Mouse (Mus musculus) CH12.LX (cell line): ENCODE measurements around the gene Gm29866. TPM values are rescaled to one million over a fixed set of nuclear protein-coding genes. Genes with fewer than 3 reads are reported as not detected.
"Not testable (repeated sequence)": the region's sequence is repeated elsewhere in the genome, so short reads cannot be mapped to it uniquely, and the experiment has no call there.

ENCODE experiments used
- DNase-seq: peaks from one replicate; pipeline ENCODE4 v3.0.0-alpha.2; 2013; ENCODE audit errors: extremely low read depth
- H3K27ac ChIP-seq: 2 replicates; pipeline ENCODE4 v1.5.1; 2012; ENCODE audit warnings: low read depth, mild to moderate bottlenecking, control low read depth, moderate library complexity; ENCODE audit not compliant: insufficient read depth
- H3K27me3 ChIP-seq: replicated peaks from 2 replicates; pipeline ENCODE3; 2012; ENCODE audit warnings: inconsistent platforms
- H3K36me3 ChIP-seq, 2 experiments: replicated peaks in 1 of 2; 2 replicates each; pipeline versions ENCODE3 to v1.6.1; 2012; ENCODE audit warnings: inconsistent platforms in 1 of 2, low read length in 1 of 2, mild to moderate bottlenecking in 1 of 2, mixed read lengths in 1 of 2, moderate library complexity in 1 of 2; ENCODE audit not compliant: control insufficient read depth in 1 of 2, insufficient read depth in 1 of 2
- H3K4me1 ChIP-seq, 2 experiments: 2 replicates each; pipeline ENCODE4 v1.6.1; 2012; ENCODE audit warnings: inconsistent platforms in 1 of 2, moderate library complexity in 1 of 2; ENCODE audit not compliant: insufficient read depth in 2 of 2, control insufficient read depth in 1 of 2
- H3K4me2 ChIP-seq: 2 replicates; pipeline ENCODE4 v1.6.1; 2012; ENCODE audit warnings: low read depth, mild to moderate bottlenecking, control low read depth; ENCODE audit not compliant: poor library complexity, insufficient read depth, severe bottlenecking
- H3K4me3 ChIP-seq, 3 experiments: fragments of 150-350 bp in 1 of 3; sonication (generic) in 1 of 3; replicated peaks in 1 of 3; 2 replicates each; pipeline versions ENCODE3 to v1.5.1; 2011 to 2012; ENCODE audit warnings: low read depth in 2 of 3, low read length in 2 of 3, mild to moderate bottlenecking in 2 of 3, moderate library complexity in 2 of 3, control low read depth in 1 of 3, improper control_type of control experiment in 1 of 3, inconsistent platforms in 1 of 3, mixed read lengths in 1 of 3; ENCODE audit not compliant: poor library complexity in 1 of 3
- H3K79me2 ChIP-seq: replicated peaks from 2 replicates; pipeline ENCODE4 v1.6.1; 2012; ENCODE audit warnings: mild to moderate bottlenecking, moderate library complexity; ENCODE audit not compliant: control insufficient read depth, poor library complexity, insufficient read depth, severe bottlenecking; ENCODE audit errors: extremely low read depth
- H3K9ac ChIP-seq: 2 replicates; pipeline ENCODE4 v1.6.1; 2012; ENCODE audit warnings: low read depth, mild to moderate bottlenecking, control low read depth, moderate library complexity; ENCODE audit not compliant: insufficient read depth
- H3K9me3 ChIP-seq: replicated peaks from 2 replicates; pipeline ENCODE3; 2012; ENCODE audit warnings: low read length, inconsistent platforms, mixed read lengths
- dilution Hi-C: fragments of 300-500 bp; cut with MboI; formaldehyde crosslinking; loops from 2 replicates; pipeline ENCODE4 v1.14.3; 2020; ENCODE audit warnings: low sequenced_read_pairs; ENCODE audit not compliant: extremely low pct_unique_long_range_greater_than_20kb, extremely low pct_ligation_motif_present
- in situ Hi-C: fragments of 300-500 bp; cut with MboI; formaldehyde crosslinking; loops from 3 replicates; pipeline ENCODE4 v1.14.3; 2019; ENCODE audit warnings: low sequenced_read_pairs, low pct_ligation_motif_present, low pct_unique_long_range_greater_than_20kb, mixed read lengths
- polyA plus RNA-seq: library from polyadenylated mRNA; unstranded; fragments of >175 nt; gene quantifications from 2 replicates; pipeline ENCODE4 v1.2.1, GENCODE M21; 2012; ENCODE audit warnings: low read depth; ENCODE audit not compliant: insufficient read length
- total RNA-seq, 2 experiments: library from RNA; depleted of rRNA; stranded (reverse); fragments of 300-350 nt in 1 of 2; fragments of >200 nt in 1 of 2; gene quantifications; 2 replicates each; pipeline ENCODE4 v1.2.3; 2012 to 2014

The Gm29866 gene
- not detected in 2 replicates for total RNA-seq (2012; rRNA removed)
- not detected in 2 replicates for total RNA-seq (2014; rRNA removed)
- polyA plus RNA-seq = not detected in 2 replicates

DNA sequence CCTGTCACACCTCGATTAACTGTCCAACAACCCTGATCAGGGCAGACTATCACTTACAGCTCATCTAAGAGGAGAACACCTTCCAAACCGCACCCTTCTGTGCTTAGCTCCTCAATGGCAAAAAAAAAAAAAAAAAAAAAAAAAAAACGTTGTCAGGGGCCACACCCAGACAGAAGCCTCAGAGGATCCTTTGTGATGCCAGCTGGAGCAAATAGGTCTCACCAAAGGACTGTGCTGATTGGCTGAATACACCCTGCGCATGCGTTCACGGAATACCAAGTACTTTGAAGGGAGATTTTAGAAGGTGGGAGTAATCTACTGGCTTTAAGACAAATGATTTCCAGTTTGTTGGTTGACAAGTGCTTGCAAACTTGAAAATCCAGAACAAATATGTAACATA lies at the start of gene Gm29866:
TSS of gene Gm29866 (minus strand) at position 101 of the 400 bp plus-strand sequence.
- H3K4me2 ChIP-seq, H3K27ac ChIP-seq, H3K79me2 ChIP-seq, H3K4me3 ChIP-seq, H3K27me3 ChIP-seq, DNase-seq, H3K9me3 ChIP-seq, H3K36me3 ChIP-seq, H3K4me1 ChIP-seq, in situ Hi-C loops, H3K9ac ChIP-seq, dilution Hi-C loops: not testable (repeated sequence)

Other genes starting within 250 kb of the Gm29866 start
- gene Gm20909, start 170.9 kb upstream of the Gm29866 start, total RNA-seq (2012; rRNA removed) = not detected in 2 replicates
- gene Gm20909, start 170.9 kb upstream of the Gm29866 start, total RNA-seq (2014; rRNA removed) = not detected in 2 replicates
- not detected in 2 replicates for gene Gm20909, start 170.9 kb upstream of the Gm29866 start, polyA plus RNA-seq
- not detected in 2 replicates for gene Gm20865, start 247.9 kb upstream of the Gm29866 start, total RNA-seq (2012; rRNA removed)
- not detected in 2 replicates for gene Gm20865, start 247.9 kb upstream of the Gm29866 start, total RNA-seq (2014; rRNA removed)
- not detected in 2 replicates for gene Gm20865, start 247.9 kb upstream of the Gm29866 start, polyA plus RNA-seq